Mouse (Mus musculus) cerebellum, adult 2 months (tissue): ENCODE results near the gene Adamts17. TPM values are rescaled to one million over a fixed set of nuclear protein-coding genes. Genes with fewer than 3 reads are reported as not detected.

Experiments
- DNase-seq, 2 experiments: peaks; one replicate each; pipeline ENCODE4 v3.0.0; 2021
- H3K27ac ChIP-seq: fragments of 200-500 bp; 2 replicates; pipeline ENCODE4 v1.5.1; 2012; ENCODE audit warnings: low read length, control low read depth, inconsistent platforms; ENCODE audit not compliant: insufficient read depth
- H3K27me3 ChIP-seq: fragments of 200-500 bp; 2 replicates; pipeline ENCODE4 v1.6.1; 2012; ENCODE audit warnings: inconsistent platforms, mild to moderate bottlenecking, low read length, moderate library complexity; ENCODE audit not compliant: control insufficient read depth, insufficient read depth
- H3K4me1 ChIP-seq: fragments of 200-500 bp; 2 replicates; pipeline ENCODE4 v1.6.1; 2011; ENCODE audit warnings: low read length; ENCODE audit not compliant: control insufficient read depth, insufficient read depth
- H3K4me3 ChIP-seq: fragments of 200-500 bp; replicated peaks from 2 replicates; pipeline ENCODE3; 2011; ENCODE audit warnings: mild to moderate bottlenecking, low read depth, low read length, control low read depth; ENCODE audit not compliant: insufficient read depth
- CTCF ChIP-seq: fragments of 200-500 bp; IDR thresholded peaks from 2 replicates; pipeline ENCODE4 v1.5.1; 2011; ENCODE audit warnings: low read depth, mild to moderate bottlenecking, control low read depth, low read length, moderate library complexity, borderline replicate concordance; ENCODE audit not compliant: insufficient read depth
- POLR2A ChIP-seq: fragments of 200-500 bp; IDR thresholded peaks from 2 replicates; pipeline ENCODE4 v1.6.1; 2011; ENCODE audit warnings: low read length, control low read depth, borderline replicate concordance; ENCODE audit not compliant: insufficient read depth
- WGBS: fragments of 180-500 bp; shearing (Covaris S2); methylation state at CpG from one replicate; pipeline ENCODE4 v1.1.7; 2018; 5-methylcytosine and 5-hydroxymethylcytosine counted together
- polyA plus RNA-seq: library from polyadenylated mRNA; depleted of rRNA; stranded (reverse); fragments of >200 nt; gene quantifications from 2 replicates; pipeline ENCODE4 v1.2.3, GENCODE M21; 2012

Adamts17 gene
- polyA plus RNA-seq, 1 experiment = 1.5 TPM

- H3K4me1 ChIP-seq = no peaks in the 10 kb centered on the region; the same call in 1 of the 2 replicates
- no peak for DNase-seq
- TF ChIP-seq POLR2A = no peak
- TF ChIP-seq CTCF = no peak
- no peak overlapping the region for H3K4me3 ChIP-seq
- H3K27me3 ChIP-seq = no peaks in the 10 kb centered on the region; the same call in 1 of the 2 replicates
- no peak overlapping the region for H3K27ac ChIP-seq
Measured at GRCm38 (mm10) chr7:66801785-66802184, 37.8 kb upstream of the Adamts17 start.

GRCm38 (mm10) chr7:66803798-66804197 lies 35.7 kb upstream of the Adamts17 start:
- TF ChIP-seq CTCF (no peak), POLR2A (no peak)
- DNase-seq = no peak
- Histone ChIP-seq H3K27ac (no peak overlapping the region), H3K4me1 (no peaks in the 10 kb centered on the region; the same call in 1 of the 2 replicates), H3K27me3 (no peaks in the 10 kb centered on the region; the same call in 1 of the 2 replicates), H3K4me3 (no peak overlapping the region)
- WGBS = 75% methylated on average over 5 of the region's 5 CpGs

GRCm38 (mm10) chr7:66806801-66807200 lies 32.7 kb upstream of the Adamts17 start:
- no peak overlapping the region for H3K4me3 ChIP-seq
- WGBS = 76% methylated on average over 3 of the region's 3 CpGs
- no peaks in the 10 kb centered on the region; the same call in 1 of the 2 replicates for H3K27me3 ChIP-seq
- H3K27ac ChIP-seq = no peak overlapping the region
- peaks cover 4% of the 10 kb centered on the region; the same call in 1 of the 2 replicates for H3K4me1 ChIP-seq
- DNase-seq = no peak
- TF ChIP-seq POLR2A = no peak
- TF ChIP-seq CTCF = no peak

GRCm38 (mm10) chr7:66810436-66810835 lies 29.1 kb upstream of the Adamts17 start:
- no peaks in the 10 kb centered on the region for H3K27me3 ChIP-seq
- peaks cover 6% of the 10 kb centered on the region; the same call in 1 of the 2 replicates for H3K4me1 ChIP-seq
- DNase-seq = peak; percentile 17 to 51
- H3K27ac ChIP-seq = no peak overlapping the region
- H3K4me3 ChIP-seq = no peak overlapping the region
- TF ChIP-seq CTCF (no peak), POLR2A (no peak)
- WGBS = 29% methylated on average over 7 of the region's 7 CpGs

GRCm38 (mm10) chr7:66811294-66811693 lies 28.2 kb upstream of the Adamts17 start:
- Histone ChIP-seq H3K27ac (no peak overlapping the region), H3K4me3 (no peak overlapping the region), H3K4me1 (peaks cover 8% of the 10 kb centered on the region), H3K27me3 (no peaks in the 10 kb centered on the region)
- TF ChIP-seq POLR2A = no peak
- TF ChIP-seq CTCF = no peak
- WGBS = 79% methylated on average over 1 of the region's 1 CpGs
- no peak for DNase-seq

- Histone ChIP-seq H3K27ac (no peak overlapping the region), H3K27me3 (no peaks in the 10 kb centered on the region), H3K4me3 (no peak overlapping the region), H3K4me1 (peaks cover 8% of the 10 kb centered on the region)
- TF ChIP-seq POLR2A (no peak), CTCF (no peak)
- WGBS = 89% methylated on average over 4 of the region's 4 CpGs
- no peak for DNase-seq
Measured at GRCm38 (mm10) chr7:66812289-66812688, 27.2 kb upstream of the Adamts17 start.

GRCm38 (mm10) chr7:66812737-66813136 lies 26.8 kb upstream of the Adamts17 start:
- H3K4me3 ChIP-seq = no peak overlapping the region
- 70% methylated on average over 9 of the region's 9 CpGs for WGBS
- H3K4me1 ChIP-seq = peaks cover 8% of the 10 kb centered on the region
- no peak overlapping the region for H3K27ac ChIP-seq
- H3K27me3 ChIP-seq = no peaks in the 10 kb centered on the region
- TF ChIP-seq CTCF (no peak), POLR2A (no peak)
- peak in 1 of 2 experiments; percentile 38 for DNase-seq

GRCm38 (mm10) chr7:66813172-66813571 lies 26.4 kb upstream of the Adamts17 start:
- no peak for DNase-seq
- peaks cover 8% of the 10 kb centered on the region for H3K4me1 ChIP-seq
- H3K27me3 ChIP-seq = no peaks in the 10 kb centered on the region
- 85% methylated on average over 1 of the region's 1 CpGs for WGBS
- no peak overlapping the region for H3K4me3 ChIP-seq
- TF ChIP-seq CTCF (no peak), POLR2A (no peak)
- no peak overlapping the region for H3K27ac ChIP-seq

GRCm38 (mm10) chr7:66815526-66815925 lies 24.0 kb upstream of the Adamts17 start:
- 14% methylated on average over 6 of the region's 6 CpGs for WGBS
- H3K27ac ChIP-seq = no peak overlapping the region
- TF ChIP-seq POLR2A (no peak), CTCF (no peak)
- H3K4me3 ChIP-seq = no peak overlapping the region
- peak; percentile 21 to 46 for DNase-seq
- no peaks in the 10 kb centered on the region for H3K27me3 ChIP-seq
- peaks cover 4% of the 10 kb centered on the region; the same call in 1 of the 2 replicates for H3K4me1 ChIP-seq
